Mouse (Mus musculus): Measurements from ENCODE around the gene Clnk. TPM values are rescaled to one million over a fixed set of nuclear protein-coding genes. Genes with fewer than 3 reads are reported as not detected.

The Clnk gene
- polyA plus RNA-seq, 1 experiment from 2014 or later: not detected

- 71% methylated on average over 2 of the region's 2 CpGs for WGBS
- H3K4me2 ChIP-seq (ENCODE audit: low read depth, low read length): no peak overlapping the region
- H3K4me3 ChIP-seq (ENCODE audit: low read depth, low read length): no peak overlapping the region
- H3K4me1 ChIP-seq (ENCODE audit: control insufficient read depth, insufficient read depth, low read length): no peaks in the 10 kb centered on the region
- no peaks in the 10 kb centered on the region for H3K36me3 ChIP-seq (replicated peaks; ENCODE audit: control insufficient read depth, insufficient read depth, low read depth, low read length)
- no peak for DNase-seq (ENCODE audit: low spot score)
- no peak overlapping the region for H3K9ac ChIP-seq (replicated peaks; ENCODE audit: low read length)
- ATAC-seq (replicated peaks; ENCODE audit: insufficient number of reproducible peaks, low FRiP score, low TSS enrichment, low read depth): no peak
- no peak overlapping the region for H3K27ac ChIP-seq (replicated peaks; ENCODE audit: low read depth, low read length)
- no peaks in the 10 kb centered on the region for H3K9me3 ChIP-seq (replicated peaks; ENCODE audit: control insufficient read depth, low read length)
- no peaks in the 10 kb centered on the region for H3K27me3 ChIP-seq (ENCODE audit: control insufficient read depth, insufficient read depth, low read length)
These were observed 174.5 kb downstream of the Clnk start for GRCm38 (mm10) chr5:38702091-38702490.

- Histone ChIP-seq H3K9me3 (replicated peaks; ENCODE audit: control insufficient read depth, low read length) (no peaks in the 10 kb centered on the region), H3K4me1 (ENCODE audit: control insufficient read depth, insufficient read depth, low read length) (no peaks in the 10 kb centered on the region), H3K27ac (replicated peaks; ENCODE audit: low read depth, low read length) (no peak overlapping the region), H3K27me3 (ENCODE audit: control insufficient read depth, insufficient read depth, low read length) (no peaks in the 10 kb centered on the region), H3K36me3 (replicated peaks; ENCODE audit: control insufficient read depth, insufficient read depth, low read depth, low read length) (no peaks in the 10 kb centered on the region), H3K4me2 (ENCODE audit: low read depth, low read length) (no peak overlapping the region), H3K9ac (replicated peaks; ENCODE audit: low read length) (no peak overlapping the region), H3K4me3 (ENCODE audit: low read depth, low read length) (no peak overlapping the region)
- ATAC-seq (replicated peaks; ENCODE audit: insufficient number of reproducible peaks, low FRiP score, low TSS enrichment, low read depth): no peak
- 73% methylated on average over 5 of the region's 5 CpGs for WGBS
- no peak for DNase-seq (ENCODE audit: low spot score)
These were observed 178.1 kb downstream of the Clnk start for GRCm38 (mm10) chr5:38698466-38698865.

- Histone ChIP-seq H3K4me2 (ENCODE audit: low read depth, low read length) (no peak overlapping the region), H3K4me3 (ENCODE audit: low read depth, low read length) (no peak overlapping the region), H3K9ac (replicated peaks; ENCODE audit: low read length) (no peak overlapping the region), H3K9me3 (replicated peaks; ENCODE audit: control insufficient read depth, low read length) (no peaks in the 10 kb centered on the region), H3K27me3 (ENCODE audit: control insufficient read depth, insufficient read depth, low read length) (no peaks in the 10 kb centered on the region), H3K36me3 (replicated peaks; ENCODE audit: control insufficient read depth, insufficient read depth, low read depth, low read length) (no peaks in the 10 kb centered on the region), H3K27ac (replicated peaks; ENCODE audit: low read depth, low read length) (no peak overlapping the region), H3K4me1 (ENCODE audit: control insufficient read depth, insufficient read depth, low read length) (no peaks in the 10 kb centered on the region)
- 40% methylated on average over 3 of the region's 3 CpGs for WGBS
- ATAC-seq (replicated peaks; ENCODE audit: insufficient number of reproducible peaks, low FRiP score, low TSS enrichment, low read depth) (no peak), DNase-seq (ENCODE audit: low spot score) (no peak)
These were observed 178.6 kb downstream of the Clnk start for GRCm38 (mm10) chr5:38698046-38698445.

- Histone ChIP-seq H3K36me3 (replicated peaks; ENCODE audit: control insufficient read depth, insufficient read depth, low read depth, low read length) (no peaks in the 10 kb centered on the region), H3K27ac (replicated peaks; ENCODE audit: low read depth, low read length) (no peak overlapping the region), H3K9ac (replicated peaks; ENCODE audit: low read length) (no peak overlapping the region), H3K4me2 (ENCODE audit: low read depth, low read length) (no peak overlapping the region), H3K4me3 (ENCODE audit: low read depth, low read length) (no peak overlapping the region), H3K4me1 (ENCODE audit: control insufficient read depth, insufficient read depth, low read length) (no peaks in the 10 kb centered on the region), H3K27me3 (ENCODE audit: control insufficient read depth, insufficient read depth, low read length) (no peaks in the 10 kb centered on the region), H3K9me3 (replicated peaks; ENCODE audit: control insufficient read depth, low read length) (no peaks in the 10 kb centered on the region)
- no peak for ATAC-seq (replicated peaks; ENCODE audit: insufficient number of reproducible peaks, low FRiP score, low TSS enrichment, low read depth)
- DNase-seq (ENCODE audit: low spot score): peak; percentile 77
- WGBS: 30% methylated on average over 8 of the region's 8 CpGs
These were observed 179.8 kb downstream of the Clnk start for GRCm38 (mm10) chr5:38696616-38697375.

- 87% methylated on average over 6 of the region's 6 CpGs for WGBS
- H3K4me3 ChIP-seq (ENCODE audit: low read depth, low read length): no peak overlapping the region
- H3K4me2 ChIP-seq (ENCODE audit: low read depth, low read length): no peak overlapping the region
- H3K36me3 ChIP-seq (replicated peaks; ENCODE audit: control insufficient read depth, insufficient read depth, low read depth, low read length): no peaks in the 10 kb centered on the region
- no peaks in the 10 kb centered on the region for H3K27me3 ChIP-seq (ENCODE audit: control insufficient read depth, insufficient read depth, low read length)
- ATAC-seq (replicated peaks; ENCODE audit: insufficient number of reproducible peaks, low FRiP score, low TSS enrichment, low read depth): no peak
- no peaks in the 10 kb centered on the region for H3K9me3 ChIP-seq (replicated peaks; ENCODE audit: control insufficient read depth, low read length)
- no peak overlapping the region for H3K9ac ChIP-seq (replicated peaks; ENCODE audit: low read length)
- H3K4me1 ChIP-seq (ENCODE audit: control insufficient read depth, insufficient read depth, low read length): no peaks in the 10 kb centered on the region
- no peak overlapping the region for H3K27ac ChIP-seq (replicated peaks; ENCODE audit: low read depth, low read length)
- DNase-seq (ENCODE audit: low spot score): no peak
These were observed 183.8 kb downstream of the Clnk start for GRCm38 (mm10) chr5:38692859-38693258.

GRCm38 (mm10) chr5:38689186-38689585, 187.4 kb downstream of the Clnk start:
- Histone ChIP-seq H3K4me1 (ENCODE audit: control insufficient read depth, insufficient read depth, low read length) (no peaks in the 10 kb centered on the region), H3K9ac (replicated peaks; ENCODE audit: low read length) (no peak overlapping the region), H3K4me3 (ENCODE audit: low read depth, low read length) (no peak overlapping the region), H3K36me3 (replicated peaks; ENCODE audit: control insufficient read depth, insufficient read depth, low read depth, low read length) (no peaks in the 10 kb centered on the region), H3K9me3 (replicated peaks; ENCODE audit: control insufficient read depth, low read length) (no peaks in the 10 kb centered on the region), H3K27me3 (ENCODE audit: control insufficient read depth, insufficient read depth, low read length) (no peaks in the 10 kb centered on the region), H3K27ac (replicated peaks; ENCODE audit: low read depth, low read length) (no peak overlapping the region), H3K4me2 (ENCODE audit: low read depth, low read length) (no peak overlapping the region)
- DNase-seq (ENCODE audit: low spot score): no peak
- WGBS: 88% methylated on average over 6 of the region's 6 CpGs
- ATAC-seq (replicated peaks; ENCODE audit: insufficient number of reproducible peaks, low FRiP score, low TSS enrichment, low read depth): no peak

- peaks cover 3% of the 10 kb centered on the region; the same call in 1 of the 2 replicates for H3K4me1 ChIP-seq (ENCODE audit: control insufficient read depth, insufficient read depth, low read length)
- H3K4me2 ChIP-seq (ENCODE audit: low read depth, low read length): no peak overlapping the region
- H3K27ac ChIP-seq (replicated peaks; ENCODE audit: low read depth, low read length): no peak overlapping the region
- H3K27me3 ChIP-seq (ENCODE audit: control insufficient read depth, insufficient read depth, low read length): no peaks in the 10 kb centered on the region
- no peak overlapping the region for H3K4me3 ChIP-seq (ENCODE audit: low read depth, low read length)
- H3K9ac ChIP-seq (replicated peaks; ENCODE audit: low read length): no peak overlapping the region
- 85% methylated on average over 1 of the region's 1 CpGs for WGBS
- DNase-seq (ENCODE audit: low spot score) (no peak), ATAC-seq (replicated peaks; ENCODE audit: insufficient number of reproducible peaks, low FRiP score, low TSS enrichment, low read depth) (no peak)
- no peaks in the 10 kb centered on the region; the same call in 1 of the 2 replicates for H3K36me3 ChIP-seq (replicated peaks; ENCODE audit: control insufficient read depth, insufficient read depth, low read depth, low read length)
- no peaks in the 10 kb centered on the region for H3K9me3 ChIP-seq (replicated peaks; ENCODE audit: control insufficient read depth, low read length)
These were observed 188.9 kb downstream of the Clnk start for GRCm38 (mm10) chr5:38687694-38688093.

GRCm38 (mm10) chr5:38684164-38684911, 192.3 kb downstream of the Clnk start, which contains the start of gene Zfp518b:
TSS of gene Zfp518b (minus strand) at chr5:38684826.
- peak within 1 kb of the TSS; percentile 77 for H3K4me3 ChIP-seq (ENCODE audit: low read depth, low read length)
- H3K36me3 ChIP-seq (replicated peaks; ENCODE audit: control insufficient read depth, insufficient read depth, low read depth, low read length): peaks cover 13% of the 10 kb centered on the region
- under 1% methylated on average over 63 of the region's 89 CpGs for WGBS
- DNase-seq (ENCODE audit: low spot score) (peak; percentile 83), ATAC-seq (replicated peaks; ENCODE audit: insufficient number of reproducible peaks, low FRiP score, low TSS enrichment, low read depth) (peak; percentile 94)
- H3K27me3 ChIP-seq (ENCODE audit: control insufficient read depth, insufficient read depth, low read length): no peaks in the 10 kb centered on the region
- peaks cover 3% of the 10 kb centered on the region; the same call in 1 of the 2 replicates for H3K4me1 ChIP-seq (ENCODE audit: control insufficient read depth, insufficient read depth, low read length)
- H3K9me3 ChIP-seq (replicated peaks; ENCODE audit: control insufficient read depth, low read length): no peaks in the 10 kb centered on the region
- H3K9ac ChIP-seq (replicated peaks; ENCODE audit: low read length): peak within 1 kb of the TSS; percentile 95
- peak within 1 kb of the TSS; percentile 74 for H3K4me2 ChIP-seq (ENCODE audit: low read depth, low read length)
- H3K27ac ChIP-seq (replicated peaks; ENCODE audit: low read depth, low read length): peak within 1 kb of the TSS; percentile 78
